Mouse (Mus musculus) adipocyte (in vitro differentiated cells): ENCODE results near the gene Rps29.
A peak's percentile ranks its signal among the peaks of the same experiment; 100 is the strongest.
"Not testable (repeated sequence)": the region's sequence is repeated elsewhere in the genome, so short reads cannot be mapped to it uniquely, and the experiment has no call there.

Experiments used
- DNase-seq: peaks from one replicate; pipeline ENCODE4 v3.0.0-alpha.2; 2016; ENCODE audit warnings: low spot score

Rps29 gene

DNA sequence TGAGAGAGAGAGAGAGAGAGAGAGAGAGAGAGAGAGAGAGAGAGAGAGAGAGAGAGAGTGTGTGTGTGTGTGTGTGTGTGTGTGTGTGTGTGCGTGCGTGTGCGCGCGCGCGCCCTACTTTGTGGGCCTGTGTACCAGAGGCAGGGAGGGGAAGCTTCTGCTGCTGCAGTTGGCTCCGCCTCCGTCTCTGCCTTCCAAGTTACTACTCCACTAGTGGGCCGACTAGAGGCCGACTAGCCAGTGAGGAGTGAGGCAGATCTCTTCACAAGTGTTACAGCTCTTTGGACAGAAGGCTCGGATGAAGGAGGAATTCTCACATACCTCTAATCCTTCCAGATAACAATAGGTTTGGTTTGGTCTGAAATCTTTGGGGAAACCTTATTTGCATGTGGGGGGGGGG lies 20.4 kb upstream of the Rps29 start:
- DNase-seq, result no peak

DNA sequence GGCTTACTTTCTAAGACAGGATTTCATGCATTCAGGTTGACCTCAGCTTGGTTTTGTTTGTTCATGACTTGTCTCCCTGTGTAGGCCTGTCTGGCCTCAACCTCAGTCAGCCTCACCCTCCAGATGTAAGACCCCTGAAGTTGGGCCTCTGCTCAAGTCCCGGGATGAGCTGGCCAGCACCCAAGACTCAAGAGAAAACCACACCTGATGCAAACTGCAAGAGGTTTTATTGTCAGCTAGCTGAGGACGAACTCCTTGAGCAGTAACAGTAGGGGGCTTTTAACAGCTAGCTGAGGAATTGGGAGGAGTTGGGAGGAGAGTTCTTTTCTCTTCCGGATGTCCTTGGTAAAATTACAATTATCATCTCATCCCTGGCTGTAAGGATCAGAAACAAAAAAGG lies 18.5 kb upstream of the Rps29 start:
- no peak for DNase-seq

DNA sequence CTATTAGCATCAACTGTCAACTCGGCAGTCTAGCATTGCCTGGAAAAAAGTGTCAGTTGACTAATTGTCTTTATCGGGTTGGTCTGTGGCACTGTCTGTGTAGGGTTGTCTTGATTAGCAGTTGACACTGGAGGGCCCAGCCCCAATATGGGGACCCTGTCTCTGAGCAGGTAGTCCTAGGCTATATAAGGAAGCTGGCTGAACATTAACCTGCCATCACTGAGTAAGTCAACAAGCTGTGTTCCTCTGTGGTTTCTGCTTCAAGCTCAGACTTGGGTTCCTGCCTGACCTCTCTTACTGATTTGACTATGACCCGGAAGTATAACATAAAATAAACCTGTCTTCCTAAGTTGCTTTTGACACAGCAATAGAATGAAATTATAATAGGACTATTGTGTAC lies 17.0 kb upstream of the Rps29 start:
- DNase-seq, result no peak

DNA sequence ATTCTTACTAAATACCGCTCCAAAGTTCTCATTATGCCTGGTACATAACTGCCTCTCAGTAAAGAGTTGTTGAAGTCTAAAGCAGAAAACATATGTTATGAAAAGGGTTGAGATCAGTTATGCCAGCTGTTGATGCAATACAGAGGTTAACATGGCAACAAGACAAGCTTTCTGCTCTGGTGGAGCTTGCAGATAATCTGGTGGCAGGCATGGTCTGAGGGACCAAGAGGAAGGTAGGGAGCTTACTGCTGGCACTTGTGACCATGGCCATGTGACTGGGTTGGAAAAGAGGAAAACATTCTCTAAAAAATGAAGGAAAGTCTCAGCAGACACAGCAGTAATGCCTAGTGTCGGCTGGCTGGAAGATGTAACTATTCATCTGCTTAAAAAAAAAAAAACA lies 12.3 kb upstream of the Rps29 start:
- no peak for DNase-seq

DNA sequence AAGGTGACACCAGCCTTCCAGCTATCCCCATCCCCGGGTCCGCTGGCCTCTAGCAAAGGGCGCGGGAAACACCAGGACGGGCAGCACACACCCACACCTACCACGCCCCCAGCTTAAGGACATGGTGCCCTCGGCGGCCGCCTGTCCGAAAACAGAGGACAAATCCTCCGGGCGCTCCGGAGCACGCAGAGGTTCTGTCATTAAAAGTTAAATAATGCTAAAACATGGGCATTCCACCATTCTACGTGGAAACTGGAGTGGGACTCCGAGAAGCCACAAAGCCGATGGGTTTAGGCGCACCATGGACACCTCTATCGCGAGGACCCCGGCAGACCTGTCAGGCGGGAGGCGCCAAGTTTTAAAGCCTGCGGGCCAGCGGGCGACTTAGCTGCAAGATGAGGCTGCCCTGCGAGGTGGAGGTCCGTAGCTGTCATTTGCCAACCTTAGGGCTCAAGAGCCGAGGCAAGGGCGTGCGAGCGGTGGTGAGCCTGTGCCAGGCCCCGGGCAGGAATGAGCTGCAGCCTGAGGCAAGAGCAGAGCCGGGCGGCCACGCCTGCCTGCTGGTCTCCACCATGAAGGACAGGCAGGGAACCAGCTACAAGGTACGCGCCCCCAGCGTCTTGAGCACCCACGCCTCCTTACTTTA lies 9.6 kb upstream of the Rps29 start, which contains the start of gene Lrr1:
TSS of gene Lrr1 (plus strand) at position 354 of the 646 bp plus-strand sequence.
- DNase-seq, result peak; percentile 84

DNA sequence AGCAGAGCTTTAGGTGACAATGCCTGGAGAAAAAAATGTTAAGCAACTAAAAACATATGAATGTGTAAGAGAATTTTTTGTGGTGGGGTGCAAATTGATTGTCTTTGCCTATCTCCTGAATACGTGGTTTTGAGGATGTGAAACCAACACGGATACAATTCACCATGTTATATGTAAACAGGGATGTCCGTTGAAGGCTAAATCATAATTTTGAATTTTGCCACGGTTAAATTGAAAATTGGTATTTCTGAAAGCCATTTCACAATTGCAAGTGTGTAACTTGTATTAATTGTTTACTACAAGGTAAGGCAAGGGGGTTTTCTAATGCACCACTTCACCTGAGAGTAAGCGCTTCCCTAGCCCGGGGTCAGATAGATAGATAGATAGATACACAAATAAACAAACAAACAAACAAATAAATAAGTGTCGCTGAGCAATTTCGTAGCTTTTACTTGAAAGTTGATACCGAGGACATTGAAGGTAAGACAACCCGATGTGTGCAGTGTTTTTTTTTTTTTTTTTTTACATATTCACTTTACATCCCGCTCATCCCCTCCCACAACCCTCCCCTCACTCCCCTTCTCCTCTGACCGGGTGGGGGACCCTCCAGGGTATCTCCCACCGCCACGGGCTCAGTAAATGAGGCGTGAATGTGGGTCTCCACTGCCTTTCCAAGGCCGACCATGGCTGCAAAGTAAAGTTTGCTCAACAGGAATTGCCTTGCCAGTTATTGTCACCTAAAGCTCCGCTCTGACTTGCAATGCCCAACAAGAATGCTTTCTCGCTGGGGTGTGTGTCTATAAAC lies 8.9 kb upstream of the Rps29 start:
- no peak for DNase-seq

DNA sequence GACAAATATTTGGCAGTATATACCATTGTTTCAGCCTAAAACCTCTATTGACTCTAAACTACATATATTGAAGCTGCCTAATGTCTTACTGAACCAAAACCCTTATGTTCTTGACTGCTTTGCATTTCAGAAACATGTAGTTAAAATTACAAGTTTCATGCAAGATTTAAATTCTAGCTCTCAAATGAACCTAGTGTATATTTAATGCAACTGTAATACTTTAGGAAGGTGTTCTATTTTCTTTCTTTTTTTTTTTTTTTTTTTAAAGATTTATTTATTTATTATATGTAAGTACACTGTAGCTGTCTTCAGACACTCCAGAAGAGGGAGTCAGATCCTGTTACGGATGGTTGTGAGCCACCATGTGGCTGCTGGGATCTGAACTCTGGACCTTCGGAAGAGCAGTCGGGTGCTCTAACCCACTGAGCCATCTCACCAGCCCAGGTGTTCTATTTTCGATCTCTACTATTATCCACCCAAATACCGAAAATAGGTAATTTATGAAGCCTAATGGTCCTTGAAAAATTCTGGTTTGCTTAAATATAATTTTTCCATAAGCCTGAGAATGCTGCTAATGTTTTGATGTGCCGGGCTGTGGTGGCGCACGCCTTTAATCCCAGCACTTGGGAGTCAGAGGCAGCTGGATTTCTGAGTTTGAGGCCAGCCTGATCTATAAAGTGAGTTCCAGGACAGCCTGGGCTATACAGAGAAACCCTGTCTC lies 8.0 kb upstream of the Rps29 start:
- not testable (repeated sequence) for DNase-seq

DNA sequence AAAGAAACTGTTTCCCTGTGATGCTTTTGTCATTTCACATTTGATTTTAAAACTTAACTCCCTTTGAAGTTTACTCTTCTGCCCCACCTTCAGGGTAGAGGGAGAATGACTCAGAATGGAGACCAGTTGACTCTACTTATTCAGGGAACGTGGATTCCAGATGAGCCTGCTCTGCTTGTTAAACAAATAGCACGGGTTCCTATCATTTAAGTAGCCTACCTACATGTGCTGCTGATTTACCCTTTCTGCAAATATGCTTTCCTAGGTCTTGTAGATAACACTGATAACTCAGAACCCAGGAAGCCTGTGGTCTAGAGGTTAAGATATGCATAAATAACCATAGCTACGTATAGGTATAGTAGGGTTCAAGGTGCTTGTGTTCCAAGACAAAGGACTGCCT lies 5.9 kb upstream of the Rps29 start:
- no peak for DNase-seq

DNA sequence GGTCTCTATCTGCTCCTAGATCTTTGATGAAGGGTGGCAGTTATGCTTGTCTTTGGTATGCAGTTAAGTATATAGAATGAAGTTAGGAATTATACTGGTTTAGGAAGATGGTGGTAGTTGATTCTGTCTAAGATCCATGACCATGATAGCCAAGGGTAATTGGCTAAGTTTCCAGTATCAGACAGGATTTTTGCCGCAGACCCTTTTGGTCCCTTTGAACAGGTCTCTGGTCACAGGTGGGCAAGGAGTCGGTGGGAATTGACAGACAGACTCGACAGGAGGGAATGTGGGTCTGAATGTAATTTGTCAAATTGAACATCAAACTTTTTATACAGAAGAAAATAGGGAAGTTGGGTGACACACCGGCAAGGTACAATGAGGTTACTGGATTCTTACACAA lies 4.6 kb upstream of the Rps29 start:
- DNase-seq, result not testable (repeated sequence)

DNA sequence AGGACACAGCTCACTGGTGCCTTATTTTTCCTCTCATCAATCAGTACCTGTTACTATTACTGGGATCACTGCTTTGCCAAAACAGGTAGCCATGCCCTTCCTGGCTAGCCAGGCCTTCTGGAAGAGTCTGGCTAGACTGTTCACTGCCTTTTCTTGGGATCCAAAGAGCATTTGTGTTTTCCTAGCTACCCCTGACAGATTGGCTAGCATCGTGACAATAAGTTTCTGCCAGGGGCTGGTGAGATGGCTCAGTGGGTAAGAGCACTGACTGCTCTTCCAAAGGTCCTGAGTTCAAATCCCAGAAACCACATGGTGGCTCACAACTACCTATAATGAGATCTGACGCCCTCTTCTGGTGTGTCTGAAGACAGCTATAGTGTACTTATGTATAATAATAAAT lies 1.7 kb upstream of the Rps29 start:
- DNase-seq, result not testable (repeated sequence)

DNA sequence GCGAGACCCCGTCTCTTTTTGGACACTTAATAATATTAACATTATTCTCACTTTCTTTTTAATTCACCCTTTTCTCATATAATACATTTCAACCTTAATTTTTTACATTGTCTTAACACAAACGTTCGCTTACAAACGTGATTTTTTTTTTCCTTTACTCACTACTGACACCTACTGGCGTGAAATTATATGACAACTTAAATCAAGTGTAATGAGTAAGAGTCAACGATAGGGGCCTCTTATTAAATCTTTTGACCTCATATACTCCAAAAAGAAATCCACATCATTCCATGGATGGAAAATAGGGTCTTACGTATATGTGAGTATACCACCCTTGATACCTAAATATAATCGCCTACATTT lies 573 bp upstream of the Rps29 start:
- peak; percentile 85 for DNase-seq

DNA sequence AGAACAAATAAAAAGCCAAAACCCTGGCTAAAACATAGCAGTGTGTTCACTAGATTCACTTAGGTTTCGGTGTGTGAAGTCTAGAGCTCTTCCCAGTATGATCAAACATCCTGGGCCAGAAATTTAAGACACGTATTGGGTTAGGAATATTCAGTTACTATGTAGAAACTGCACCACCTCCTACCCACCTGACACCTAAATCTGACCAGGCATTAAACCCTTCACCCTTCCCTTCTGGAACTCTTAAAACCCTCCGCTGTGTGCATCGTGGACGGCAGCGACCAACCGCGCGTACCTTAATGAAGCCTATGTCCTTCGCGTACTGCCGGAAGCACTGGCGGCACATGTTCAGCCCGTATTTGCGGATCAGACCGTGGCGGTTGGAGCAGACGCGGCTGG lies 621 bp downstream of the Rps29 start:
- peak; percentile 44 for DNase-seq

DNA sequence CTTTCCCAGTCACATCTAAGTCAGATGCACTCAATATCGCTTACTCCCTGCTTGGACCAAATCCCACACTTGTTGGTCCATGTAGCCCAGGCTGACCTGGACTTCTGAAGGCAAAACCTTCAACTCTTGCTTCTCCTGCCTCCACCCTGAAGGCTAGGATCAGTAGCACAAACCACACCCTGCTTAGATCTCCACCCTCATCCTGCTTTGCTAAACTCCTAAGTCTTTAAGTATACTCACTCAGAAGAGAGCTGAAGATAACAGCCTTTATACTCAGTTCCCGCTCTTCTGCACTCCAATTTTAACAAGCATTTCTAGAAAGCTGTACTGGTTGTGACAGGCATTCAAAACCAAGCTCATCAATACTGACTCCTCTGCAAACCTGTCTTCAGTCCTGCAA lies 1.9 kb downstream of the Rps29 start:
- peak; percentile 14 for DNase-seq

DNA sequence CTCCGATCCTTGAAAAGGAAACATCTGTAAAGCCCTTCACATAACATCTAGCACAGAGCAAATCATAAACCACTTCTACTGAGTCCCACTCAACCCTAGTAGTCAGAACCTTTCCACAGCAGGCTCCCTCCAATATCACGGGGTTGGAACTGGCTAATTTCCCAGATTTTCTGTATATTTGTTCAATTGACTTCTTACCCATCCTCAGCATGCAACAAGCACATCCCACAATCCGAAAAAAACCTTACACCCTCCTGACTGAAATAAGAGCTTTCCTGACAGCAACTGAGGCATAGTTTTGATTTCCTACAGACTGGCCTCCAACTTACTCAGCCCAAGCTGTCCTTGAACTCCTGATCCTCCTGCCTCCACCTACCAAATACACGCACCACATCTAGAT lies 2.5 kb downstream of the Rps29 start:
- no peak for DNase-seq

DNA sequence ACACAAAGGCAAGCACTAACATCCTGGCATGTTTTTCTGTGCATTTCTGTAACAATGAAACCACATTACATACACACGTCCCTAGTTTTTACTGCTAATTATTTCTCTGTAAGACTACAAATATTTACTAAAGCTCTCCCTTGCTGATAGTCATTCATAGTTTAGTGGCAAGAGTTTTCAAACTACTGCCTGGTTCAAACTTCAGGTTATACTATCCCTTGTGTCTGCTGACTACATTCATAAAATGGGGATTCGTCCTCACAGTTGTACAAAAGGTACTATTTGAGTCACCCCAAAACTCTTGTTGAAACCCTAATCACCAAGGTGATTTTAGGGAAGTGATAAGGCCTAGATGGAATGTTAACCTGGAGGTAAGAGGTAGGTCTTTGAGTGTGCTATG lies 3.1 kb downstream of the Rps29 start:
- no peak for DNase-seq

DNA sequence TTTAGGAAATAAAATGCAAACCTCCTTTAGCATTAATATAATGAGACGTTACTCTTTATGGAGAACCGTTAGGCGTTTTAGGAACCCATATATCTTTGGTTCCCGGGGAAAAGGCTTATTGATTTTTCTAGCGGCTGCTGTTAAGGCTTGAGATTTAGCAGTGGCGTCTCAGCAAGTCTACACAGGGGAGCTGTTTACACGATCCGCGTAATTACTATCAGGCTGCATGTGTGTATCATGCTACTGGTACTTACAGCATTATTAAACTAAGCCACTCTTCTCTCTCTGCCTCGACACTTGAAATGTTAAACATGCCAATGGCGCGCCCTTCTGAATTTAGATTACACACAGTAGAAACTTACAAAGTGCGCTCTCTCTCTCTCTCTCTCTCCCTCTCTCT lies 8.9 kb downstream of the Rps29 start:
- DNase-seq, result no peak

DNA sequence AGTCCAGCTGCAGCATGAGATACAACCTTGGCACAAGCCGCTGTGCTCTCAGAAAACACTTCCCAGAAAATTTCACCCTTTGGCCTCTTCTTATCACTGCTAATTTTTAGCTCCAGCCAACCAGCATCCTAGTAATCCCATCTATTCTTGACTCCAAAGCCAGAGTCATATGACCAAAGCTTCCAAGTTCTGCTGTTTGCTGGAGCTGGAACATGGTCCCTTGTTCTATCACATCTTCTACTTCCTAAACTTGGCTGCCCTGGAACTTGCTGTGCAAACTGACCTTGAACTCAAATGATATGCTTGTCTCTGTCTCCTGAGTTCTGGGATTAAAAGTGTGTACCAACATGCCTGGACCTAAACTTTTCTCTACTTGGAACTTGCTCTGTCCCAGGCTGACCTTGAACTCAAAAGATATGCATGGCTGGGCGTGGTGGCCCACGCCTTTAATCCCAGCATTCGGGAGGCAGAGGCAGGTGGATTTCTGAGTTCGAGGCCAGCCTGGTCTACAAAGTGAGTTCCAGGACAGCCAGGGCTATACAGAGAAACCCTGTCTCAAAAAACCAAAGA lies 11.7 kb downstream of the Rps29 start:
- DNase-seq, result no peak

DNA sequence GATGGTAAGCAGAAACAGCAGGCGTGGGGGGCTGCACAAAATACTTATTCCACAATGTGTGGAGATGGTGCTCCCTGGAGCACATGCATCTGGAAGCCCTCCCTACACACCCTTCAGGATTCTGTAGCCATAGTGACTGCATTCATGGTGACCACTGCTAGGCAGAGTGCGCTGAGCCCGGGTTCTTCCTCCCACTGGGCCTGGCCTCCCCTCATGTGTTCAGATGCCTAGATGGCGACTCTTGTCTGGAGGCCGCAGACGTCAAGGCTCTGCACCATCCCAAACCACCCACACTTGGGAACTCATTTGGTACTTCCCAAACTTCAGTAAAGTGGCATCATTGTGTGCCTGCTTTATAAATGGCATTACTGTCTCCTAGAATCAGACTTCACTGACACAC lies 15.5 kb downstream of the Rps29 start:
- DNase-seq, result no peak

DNA sequence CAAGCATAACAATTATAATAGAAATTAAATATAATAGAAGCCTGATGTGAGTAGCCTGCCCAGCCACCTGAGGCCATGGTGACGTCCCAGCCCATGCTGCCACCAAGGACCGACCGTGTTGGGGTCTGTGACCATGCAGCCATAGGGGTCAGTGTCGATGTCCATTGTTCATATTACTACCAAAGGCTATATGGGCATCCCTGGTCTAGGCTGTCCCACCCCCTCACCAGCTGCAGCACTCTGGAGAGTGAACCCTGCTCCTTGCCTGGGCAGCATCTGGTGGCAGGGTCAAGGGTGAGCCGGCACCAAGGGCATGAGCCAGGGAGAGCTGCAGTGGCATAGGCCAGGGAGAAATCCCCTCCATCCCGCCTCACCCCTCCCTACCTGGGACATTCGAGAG lies 19.1 kb downstream of the Rps29 start:
- no peak for DNase-seq

DNA sequence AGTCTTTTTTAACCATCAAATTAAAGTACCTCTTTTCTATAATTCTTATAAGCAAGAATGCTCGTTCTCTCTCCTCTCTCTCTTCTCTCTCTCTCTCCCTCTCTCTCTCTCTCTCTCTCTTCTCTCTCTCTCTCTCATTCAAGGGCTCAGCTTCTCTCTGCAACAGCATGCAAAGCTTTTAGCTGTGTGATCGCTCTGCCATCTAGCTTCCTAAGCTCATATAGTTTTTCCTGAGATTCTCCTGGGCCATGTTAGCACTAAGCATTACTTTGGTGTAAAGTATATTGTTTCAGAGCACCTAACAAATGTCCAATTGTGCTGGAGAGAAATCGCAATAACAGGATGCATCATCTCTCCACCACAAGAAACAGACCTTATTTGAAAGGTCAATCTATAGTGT lies 19.8 kb downstream of the Rps29 start:
- no peak for DNase-seq

DNA sequence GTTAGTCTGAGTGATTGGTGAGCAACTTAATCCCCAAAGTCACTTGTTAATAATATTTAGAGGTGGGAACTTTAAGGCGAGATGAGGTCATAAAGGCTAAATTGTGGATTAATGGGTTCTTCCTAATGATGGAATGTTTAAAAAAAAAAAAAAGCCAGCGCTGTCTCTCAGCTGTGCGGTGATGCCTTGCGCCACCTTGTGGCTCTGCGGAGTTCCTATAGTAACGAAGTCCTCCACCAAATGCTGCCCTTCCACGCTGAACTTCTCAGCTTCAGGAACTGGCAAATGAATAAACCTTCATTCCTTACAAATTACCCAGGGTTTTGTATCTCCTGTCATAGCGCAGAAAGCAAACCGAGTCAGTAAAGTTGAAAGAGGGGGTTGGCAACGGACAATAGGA lies 27.0 kb downstream of the Rps29 start:
- no peak for DNase-seq

DNA sequence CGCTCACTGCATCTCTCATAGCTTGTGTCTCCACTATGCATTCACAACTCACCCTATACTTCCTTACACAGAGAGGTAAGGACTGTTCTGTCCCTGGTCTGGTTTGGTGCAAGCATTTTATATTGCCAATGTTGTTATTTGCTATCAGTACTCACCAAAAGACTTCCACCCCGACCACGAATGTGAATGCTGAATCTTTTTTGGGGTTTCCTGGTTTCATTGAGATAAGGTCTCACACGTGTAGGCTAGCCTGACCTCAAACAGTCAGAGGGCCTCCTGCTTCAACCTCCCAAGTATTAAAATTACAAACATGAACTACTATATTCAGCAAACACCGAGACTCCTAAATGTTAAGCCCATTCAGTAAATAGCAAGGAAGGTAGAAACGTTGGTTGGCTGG lies 27.7 kb downstream of the Rps29 start:
- DNase-seq, result no peak

DNA sequence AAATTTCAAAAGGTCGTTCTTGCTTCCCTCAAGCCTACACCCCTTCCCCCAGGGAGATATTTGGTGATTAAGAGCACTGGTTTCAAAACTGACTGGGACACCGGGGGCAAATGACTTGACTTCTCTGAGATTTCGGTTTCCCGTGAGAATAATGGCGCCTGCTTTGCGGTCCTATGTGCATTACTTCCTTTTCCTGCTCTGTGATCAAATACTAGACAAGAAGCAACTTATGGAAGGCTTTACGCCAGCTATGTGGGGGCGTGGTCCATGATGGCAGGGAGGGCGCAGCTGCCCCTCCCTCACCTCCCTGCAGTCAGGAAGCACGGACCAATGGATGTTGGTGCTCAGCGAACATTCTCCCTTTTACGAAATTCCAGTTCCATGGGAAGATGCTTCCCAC lies 28.5 kb downstream of the Rps29 start:
- DNase-seq, result no peak
